Mouse (Mus musculus): ENCODE measurements at regions not wholly inside any gene's neighbourhood (a gene's known extent, or its start where the extent isn't known, plus 50 kb on each side); places are given as distances from the start of the nearest gene placed in this dataset.

DNA sequence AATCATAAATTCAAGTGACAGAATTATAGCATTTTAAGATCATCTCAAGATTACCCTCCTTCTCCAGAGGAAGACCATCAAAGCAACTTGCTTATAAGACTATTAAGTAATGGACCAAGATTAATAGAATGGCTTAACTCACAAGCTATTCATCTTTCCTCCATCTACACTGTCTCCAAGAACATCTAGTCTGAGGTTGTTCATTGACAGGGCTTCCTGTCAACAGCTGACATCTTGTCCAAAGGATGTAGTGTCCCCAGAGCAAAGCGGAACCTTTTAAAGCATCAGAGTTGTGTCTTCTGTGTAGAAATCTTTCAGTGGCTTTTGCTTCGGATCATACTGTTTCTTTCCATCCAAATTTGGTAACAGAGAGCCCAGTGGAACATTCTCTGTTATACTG lies 362.2 kb downstream of the Arl4a start:
- TF ChIP-seq CTCF (IDR thresholded peaks at IDR 0.05; ENCODE audit: low read depth) (no peak), EP300 (IDR thresholded peaks at IDR 0.05; ENCODE audit: low read depth) (no peak)

Data from heart, postnatal 0 days (tissue).